10 mouse cellular contexts compared by ENCODE assay signal in genomic region chr8:34472846-34473245, GRCm38 (mm10).
DNase-seq lines count a peak whose midpoint lies in the region; ATAC-seq and TF ChIP-seq lines count a peak whose summit lies in the region.
"Had no signal": no experiment of that assay in that cellular context is flagged by ENCODE, and none has a peak within 500 bp of the region (broad histone marks: within the 10 kb centered on the region; RNA-seq: fewer than 3 reads in every experiment).

No protein-coding gene starts in this region.

- no peak for TF ChIP-seq EP300 in stomach, postnatal 0 days (optimal IDR thresholded peaks at IDR 0.05)

- no peak for ATAC-seq in heart, embryonic 15.5 days (replicated peaks; ENCODE audit: insufficient number of reproducible peaks, insufficient read depth, low FRiP score, low read depth)
- ATAC-seq in forebrain, postnatal 0 days, result peak; percentile 92
- ATAC-seq in stomach, postnatal 0 days (ENCODE audit: low FRiP score, low TSS enrichment), result peak; percentile 68
- no peak for ATAC-seq in CD4-positive, CD25-positive, alpha-beta regulatory T cell, adult 4 months

- H3K9me3 ChIP-seq in heart, embryonic 15.5 days (replicated peaks), result no peaks in the 10 kb centered on the region
- no peaks in the 10 kb centered on the region for H3K9me3 ChIP-seq in forebrain, postnatal 0 days (ENCODE audit: low read length)
- no peaks in the 10 kb centered on the region for H3K9me3 ChIP-seq in stomach, postnatal 0 days (ENCODE audit: control insufficient read depth, low read length)
- H3K9me3 ChIP-seq: liver, embryonic 13.5 days had no signal

- H3K4me2 ChIP-seq in heart, embryonic 15.5 days, result peak overlapping the region; percentile 30; the same call in 1 of the 2 replicates
- no peak overlapping the region for H3K4me2 ChIP-seq in forebrain, postnatal 0 days (ENCODE audit: low read depth)
- no peak overlapping the region for H3K4me2 ChIP-seq in stomach, postnatal 0 days (replicated peaks; ENCODE audit: low read depth)
- H3K4me2 ChIP-seq: liver, embryonic 13.5 days had no signal

- H3K4me3 ChIP-seq in heart, embryonic 15.5 days, result no peak overlapping the region
- H3K4me3 ChIP-seq in forebrain, postnatal 0 days (ENCODE audit: low read depth, low read length), result no peak overlapping the region
- H3K4me3 ChIP-seq in stomach, postnatal 0 days (ENCODE audit: low read depth, low read length), result no peak overlapping the region
- H3K4me3 ChIP-seq: liver, embryonic 13.5 days had no signal

- H3K4me1 ChIP-seq in heart, embryonic 15.5 days (replicated peaks), result peaks cover 51% of the 10 kb centered on the region
- H3K4me1 ChIP-seq in forebrain, postnatal 0 days (ENCODE audit: insufficient read depth), result peaks cover 11% of the 10 kb centered on the region; the same call in 1 of the 2 replicates
- no peaks in the 10 kb centered on the region for H3K4me1 ChIP-seq in stomach, postnatal 0 days (replicated peaks; ENCODE audit: control insufficient read depth, insufficient read depth)
- H3K4me1 ChIP-seq: liver, embryonic 13.5 days had no signal

- no peak overlapping the region for H3K9ac ChIP-seq in heart, embryonic 15.5 days
- H3K9ac ChIP-seq in forebrain, postnatal 0 days, result no peak overlapping the region
- no peak overlapping the region for H3K9ac ChIP-seq in stomach, postnatal 0 days (ENCODE audit: low read length)
- H3K9ac ChIP-seq: liver, embryonic 13.5 days had no signal

- no peak for DNase-seq in heart, adult 9 months (ENCODE audit: low spot score in 2 of 2)
- peak; percentile 14 for DNase-seq in right cerebral cortex, adult 18-20 months
- DNase-seq in right cerebral cortex, postnatal 36 days (ENCODE audit: low spot score in 2 of 2), result no peak
- peak; percentile 47 for DNase-seq in forebrain, postnatal 0 days
- DNase-seq in stomach, postnatal 0 days (ENCODE audit: low spot score), result peak; percentile 51
- no peak for DNase-seq in spleen, postnatal 36 days (ENCODE audit: low spot score in 2 of 2)
- DNase-seq: kidney, adult 9 months; liver, embryonic 13.5 days had no signal

- TF ChIP-seq CTCF in forebrain, postnatal 0 days (IDR thresholded peaks at IDR 0.05; ENCODE audit: low read depth), result no peak
- no peak for TF ChIP-seq CTCF in stomach, postnatal 0 days (IDR thresholded peaks at IDR 0.05; ENCODE audit: low read depth)

- 14% methylated on average over 6 of the region's 6 CpGs for WGBS in heart, embryonic 15.5 days
- 19% methylated on average over 6 of the region's 6 CpGs for WGBS in forebrain, postnatal 0 days
- WGBS in stomach, postnatal 0 days, result 26% methylated on average over 6 of the region's 6 CpGs

- H3K27ac ChIP-seq in heart, embryonic 15.5 days, result peak overlapping the region; percentile 78
- no peak overlapping the region for H3K27ac ChIP-seq in forebrain, postnatal 0 days (ENCODE audit: low read depth, low read length)
- H3K27ac ChIP-seq in stomach, postnatal 0 days (replicated peaks), result no peak overlapping the region
- H3K27ac ChIP-seq: liver, embryonic 13.5 days had no signal

- H3K27me3 ChIP-seq in heart, embryonic 15.5 days, result no peaks in the 10 kb centered on the region
- no peaks in the 10 kb centered on the region for H3K27me3 ChIP-seq in forebrain, postnatal 0 days (ENCODE audit: insufficient read depth, low read length)
- no peaks in the 10 kb centered on the region for H3K27me3 ChIP-seq in stomach, postnatal 0 days (ENCODE audit: control insufficient read depth, insufficient read depth, low read length)
- H3K27me3 ChIP-seq: liver, embryonic 13.5 days had no signal

- no peaks in the 10 kb centered on the region for H3K36me3 ChIP-seq in heart, embryonic 15.5 days
- H3K36me3 ChIP-seq in forebrain, postnatal 0 days (ENCODE audit: insufficient read depth), result no peaks in the 10 kb centered on the region
- H3K36me3 ChIP-seq in stomach, postnatal 0 days (ENCODE audit: control insufficient read depth, insufficient read depth, low read length), result no peaks in the 10 kb centered on the region
- H3K36me3 ChIP-seq: liver, embryonic 13.5 days had no signal

Comparison
In these comparisons a context has a peak if more than half of its experiments do, and no peak if none do; other contexts are left out.
1. DNase-seq: peak in right cerebral cortex, adult 18-20 months (single experiment), forebrain, postnatal 0 days (single experiment) and stomach, postnatal 0 days (single experiment); none in heart, adult 9 months (0 of 2), right cerebral cortex, postnatal 36 days (0 of 2) and spleen, postnatal 36 days (0 of 2).
2. ATAC-seq: peak in forebrain, postnatal 0 days (single experiment) and stomach, postnatal 0 days (single experiment); none in heart, embryonic 15.5 days (single experiment) and CD4-positive, CD25-positive, alpha-beta regulatory T cell, adult 4 months (single experiment).